Mouse (Mus musculus) embryonic fibroblast, embryonic 13.5 days (primary cell): ENCODE measurements around the gene Fam184b. TPM values are rescaled to one million over a fixed set of nuclear protein-coding genes. Genes with fewer than 3 reads are reported as not detected.

Experiments
- H3K27ac ChIP-seq: 2 replicates; pipeline ENCODE4 v1.5.1; 2012; ENCODE audit warnings: low read length, control low read depth, inconsistent platforms; ENCODE audit not compliant: insufficient read depth
- H3K4me1 ChIP-seq: 2 replicates; pipeline ENCODE4 v1.6.1; 2011; ENCODE audit warnings: low read length; ENCODE audit not compliant: control insufficient read depth, insufficient read depth
- H3K4me3 ChIP-seq: 2 replicates; pipeline ENCODE4 v1.5.1; 2011; ENCODE audit warnings: mild to moderate bottlenecking, control low read depth, low read length; ENCODE audit not compliant: insufficient read depth
- CTCF ChIP-seq: IDR thresholded peaks from 2 replicates; pipeline ENCODE4 v1.5.1; 2011; ENCODE audit warnings: mild to moderate bottlenecking, control low read depth, low read length, moderate library complexity, borderline replicate concordance; ENCODE audit not compliant: insufficient read depth
- POLR2A ChIP-seq: IDR thresholded peaks from 2 replicates; pipeline ENCODE4 v1.6.1; 2011; ENCODE audit warnings: low read depth, mild to moderate bottlenecking, control low read depth, low read length, moderate library complexity
- polyA plus RNA-seq: library from polyadenylated mRNA; stranded (reverse); fragments of >200 nt; gene quantifications from 2 replicates; pipeline ENCODE4 v1.2.4, GENCODE M21; 2011; ENCODE audit warnings: low read depth; ENCODE audit not compliant: missing spikeins, insufficient read length

The Fam184b gene
- polyA plus RNA-seq, 1 experiment = not detected

DNA sequence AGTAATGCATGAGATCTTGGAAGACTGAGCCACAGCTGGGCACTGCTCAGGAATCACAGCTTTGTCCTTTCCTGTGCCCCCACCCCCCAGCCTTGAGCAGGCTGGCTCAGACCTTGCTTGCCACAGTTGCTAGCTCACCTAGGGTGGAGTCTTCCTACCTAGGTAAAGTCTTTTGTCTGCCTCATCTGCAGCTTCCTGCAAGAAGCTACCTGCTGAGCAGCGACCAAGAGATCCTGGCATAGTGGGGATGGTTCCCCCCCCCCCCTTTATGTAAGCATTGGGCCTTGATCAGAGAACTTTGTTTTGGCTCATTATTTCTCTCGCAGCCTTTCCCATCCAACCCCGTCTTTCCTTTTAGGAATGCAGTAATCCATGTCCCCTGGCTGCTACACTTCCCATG is 17.9 kb downstream of the Fam184b start:
- H3K4me3 ChIP-seq = no peak overlapping the region
- TF ChIP-seq POLR2A (no peak), CTCF (no peak)
- H3K27ac ChIP-seq = no peak overlapping the region
- no peaks in the 10 kb centered on the region for H3K4me1 ChIP-seq

DNA sequence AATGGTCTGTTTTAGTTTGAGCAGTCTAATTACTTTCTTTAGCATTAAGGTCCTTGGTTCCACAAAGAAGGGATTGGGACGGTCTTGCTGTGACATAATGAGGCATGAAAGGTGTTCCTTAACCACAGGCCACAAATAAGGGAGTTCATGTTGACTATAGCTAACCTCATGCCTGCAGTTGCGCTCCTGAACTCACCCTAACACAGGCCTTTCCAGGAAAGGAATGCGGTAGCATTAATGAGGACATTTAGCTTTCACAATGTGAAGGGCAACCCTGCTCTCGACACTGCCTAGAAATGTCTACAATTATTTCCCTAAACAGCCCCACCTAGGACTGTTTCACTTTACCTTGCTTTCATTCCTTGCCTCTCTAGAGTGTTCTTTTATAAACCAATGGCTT is 40.4 kb downstream of the Fam184b start:
- no peak for TF ChIP-seq CTCF
- no peak for TF ChIP-seq POLR2A
- H3K27ac ChIP-seq = no peak overlapping the region
- no peak overlapping the region for H3K4me3 ChIP-seq
- H3K4me1 ChIP-seq = no peaks in the 10 kb centered on the region

DNA sequence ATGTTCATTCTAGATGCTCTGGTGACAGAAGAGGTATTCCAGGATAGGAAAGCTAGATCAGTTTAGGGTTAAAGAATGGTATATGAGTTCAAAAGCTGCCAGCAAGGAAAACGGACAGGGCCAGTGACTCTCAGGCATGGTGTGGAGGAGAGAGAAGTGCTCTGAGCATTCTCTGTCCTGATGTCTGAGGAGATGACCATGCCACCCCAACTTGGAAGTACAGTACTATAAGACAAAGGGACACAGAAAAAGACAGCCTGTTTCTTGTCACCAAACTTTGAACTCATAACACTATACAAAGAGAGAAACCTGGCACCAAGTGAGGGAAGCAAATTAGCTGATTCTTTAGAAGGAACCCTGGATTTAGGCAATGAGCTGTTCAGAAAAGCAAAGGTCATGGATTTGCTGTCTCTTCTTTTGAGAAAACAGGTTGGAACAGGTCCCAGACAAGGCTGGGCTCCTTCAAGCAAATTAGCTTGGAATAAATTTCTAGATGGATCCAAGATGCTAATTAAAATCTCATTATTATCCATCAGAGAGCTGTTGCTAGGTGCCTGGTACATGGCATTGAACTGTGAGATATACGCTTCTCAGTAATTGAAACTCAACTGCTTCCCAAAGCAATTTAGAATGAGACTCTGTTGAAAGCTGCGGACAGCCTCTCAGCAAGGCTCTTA is 43.9 kb downstream of the Fam184b start:
- Histone ChIP-seq H3K27ac (no peak overlapping the region), H3K4me1 (no peaks in the 10 kb centered on the region), H3K4me3 (no peak overlapping the region)
- TF ChIP-seq POLR2A (no peak), CTCF (no peak)

DNA sequence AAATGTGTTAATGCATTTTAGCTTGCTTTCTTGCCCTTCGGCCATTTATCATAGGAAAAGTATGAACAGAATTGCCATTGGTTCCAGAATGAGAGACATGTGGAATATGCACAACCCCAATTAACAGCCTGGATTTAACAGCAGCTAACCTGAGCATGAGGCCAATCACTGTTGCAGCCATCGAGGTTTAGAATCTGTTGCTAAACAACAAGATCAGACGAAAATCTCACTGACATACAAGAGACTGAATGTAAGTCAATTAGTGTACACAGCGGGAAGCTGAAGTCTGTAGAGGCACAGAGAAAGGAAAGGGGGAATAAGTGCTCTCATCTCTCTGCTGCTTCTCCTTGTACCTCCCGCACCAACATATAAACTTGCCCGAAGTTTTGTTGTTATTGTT is 46.1 kb downstream of the Fam184b start:
- Histone ChIP-seq H3K4me1 (no peaks in the 10 kb centered on the region), H3K27ac (no peak overlapping the region), H3K4me3 (no peak overlapping the region)
- no peak for TF ChIP-seq POLR2A
- TF ChIP-seq CTCF = no peak

DNA sequence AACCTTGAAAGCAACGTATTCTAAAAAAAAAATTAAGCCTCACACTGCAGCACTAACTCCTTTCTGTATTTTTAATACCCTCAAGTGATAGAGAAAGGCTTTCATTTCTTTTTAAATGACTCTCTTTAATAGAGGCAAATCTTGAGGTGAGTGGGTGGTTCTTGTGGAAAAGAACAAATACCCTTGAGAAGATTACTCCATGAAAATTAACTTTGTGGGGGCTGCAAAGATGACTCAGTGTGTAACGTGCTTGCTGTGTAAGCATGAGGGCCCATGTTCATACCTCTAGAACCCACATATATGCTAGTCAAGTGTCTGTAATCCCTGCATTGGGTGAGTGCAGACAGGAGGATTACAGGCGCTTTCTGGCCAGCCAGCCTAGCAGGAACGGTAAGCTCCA is 49.3 kb downstream of the Fam184b start:
- H3K4me1 ChIP-seq = no peaks in the 10 kb centered on the region
- H3K27ac ChIP-seq = no peak overlapping the region
- TF ChIP-seq CTCF (no peak), POLR2A (no peak)
- H3K4me3 ChIP-seq = no peak overlapping the region

DNA sequence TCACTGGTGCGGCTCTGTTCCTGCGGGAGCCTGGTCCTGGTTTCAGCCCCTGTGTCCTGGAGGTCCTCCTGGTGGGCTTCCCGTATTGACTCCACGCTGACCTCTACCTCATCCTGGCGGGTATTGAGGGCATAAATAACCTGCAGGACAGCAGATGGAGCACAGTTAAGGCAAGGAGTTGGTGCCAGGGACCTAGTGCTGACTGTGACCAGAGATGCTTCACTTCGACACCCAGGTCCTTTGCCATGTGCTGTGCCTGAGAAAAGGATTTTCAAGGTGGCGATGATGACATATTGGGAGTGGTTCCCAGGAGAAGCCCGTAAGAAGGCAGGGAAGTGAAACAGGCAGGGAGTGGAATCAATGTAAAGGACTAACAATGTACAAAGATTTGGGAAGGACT is 54.8 kb downstream of the Fam184b start:
- H3K27ac ChIP-seq = no peak overlapping the region
- H3K4me1 ChIP-seq = no peaks in the 10 kb centered on the region
- H3K4me3 ChIP-seq = no peak overlapping the region
- TF ChIP-seq POLR2A = no peak

DNA sequence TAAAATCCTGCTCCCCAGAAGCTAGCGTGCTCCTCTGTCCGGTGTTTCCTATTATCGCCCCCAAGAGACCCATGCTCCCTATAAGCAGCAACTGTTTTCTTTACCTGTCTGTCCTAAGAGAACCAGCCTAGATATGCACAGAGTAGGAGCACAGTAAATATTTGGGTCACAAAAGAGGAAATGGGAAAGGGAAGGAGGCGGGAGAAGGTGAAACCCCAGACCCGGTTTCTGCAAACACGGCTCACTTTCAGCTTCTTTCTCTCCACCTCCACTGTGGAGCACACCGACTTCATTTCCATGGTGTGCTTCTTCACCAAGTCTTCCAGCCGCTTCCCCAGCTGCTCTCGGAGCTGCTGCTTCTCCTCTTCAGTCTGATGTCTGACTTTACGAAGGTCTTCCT is 59.1 kb downstream of the Fam184b start:
- no peak for TF ChIP-seq CTCF
- TF ChIP-seq POLR2A = no peak
- Histone ChIP-seq H3K27ac (no peak overlapping the region), H3K4me1 (no peaks in the 10 kb centered on the region), H3K4me3 (no peak overlapping the region)

DNA sequence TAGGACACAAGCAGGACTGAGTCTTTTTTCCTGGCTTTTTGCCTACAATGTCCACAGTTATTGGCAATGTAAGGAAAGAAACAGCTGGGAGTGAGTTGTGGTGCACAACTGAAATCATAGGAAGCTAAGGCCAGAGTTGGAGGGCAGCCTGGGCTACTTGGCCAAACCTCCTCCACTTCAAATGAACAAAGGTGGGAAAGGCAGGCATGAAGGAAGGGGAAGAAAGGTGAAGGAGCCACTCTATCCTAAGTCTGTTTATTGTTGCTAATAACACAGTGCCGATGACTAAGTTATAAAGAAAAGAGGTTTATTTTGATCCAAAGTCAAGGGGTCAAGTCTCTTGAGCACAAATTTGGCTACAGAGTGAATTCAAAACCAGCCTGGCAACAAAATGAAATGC is 62.0 kb downstream of the Fam184b start:
- H3K4me3 ChIP-seq = no peak overlapping the region
- no peak overlapping the region for H3K27ac ChIP-seq
- H3K4me1 ChIP-seq = no peaks in the 10 kb centered on the region
- no peak for TF ChIP-seq CTCF
- TF ChIP-seq POLR2A = no peak

DNA sequence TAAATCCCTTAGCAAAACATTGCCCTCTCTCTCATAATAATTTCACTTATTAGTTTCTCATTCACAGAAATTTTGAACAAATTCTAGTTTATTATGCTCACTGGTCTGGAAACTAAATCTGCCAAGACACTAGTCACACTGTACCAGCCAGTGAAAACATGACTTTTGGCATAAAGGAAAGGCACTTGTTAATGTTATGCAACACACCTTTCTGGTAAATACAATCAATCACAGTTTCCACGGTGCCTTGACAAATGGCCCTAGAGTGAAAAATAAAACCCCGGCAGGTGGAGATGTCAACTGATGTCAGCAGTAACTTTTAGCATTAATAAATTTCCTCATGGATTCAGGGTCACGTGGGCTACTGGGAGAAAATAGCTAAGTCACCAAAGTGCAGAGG is 62.7 kb downstream of the Fam184b start:
- H3K4me3 ChIP-seq = no peak overlapping the region
- TF ChIP-seq CTCF (no peak), POLR2A (no peak)
- no peaks in the 10 kb centered on the region for H3K4me1 ChIP-seq
- H3K27ac ChIP-seq = no peak overlapping the region

DNA sequence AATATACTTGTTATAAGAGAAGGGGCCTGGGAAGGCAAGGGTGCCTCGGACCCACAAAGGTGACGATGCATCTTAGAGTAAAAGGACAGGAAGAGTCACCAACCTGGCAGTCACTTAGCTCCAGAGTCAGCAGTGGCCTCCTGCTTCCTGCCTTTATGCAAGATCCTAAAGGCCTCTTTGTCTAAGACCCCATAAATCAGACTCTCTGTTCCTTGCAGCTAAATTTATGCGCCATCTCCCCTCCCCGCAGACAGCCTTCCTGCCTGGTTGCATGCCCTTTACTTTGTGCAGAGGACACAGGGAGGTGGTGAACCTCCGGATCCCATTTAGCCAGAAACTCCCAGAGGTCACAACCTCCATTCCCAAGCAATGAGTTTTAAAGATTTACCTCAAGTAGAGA is 66.6 kb downstream of the Fam184b start:
- Histone ChIP-seq H3K27ac (no peak overlapping the region), H3K4me3 (no peak overlapping the region), H3K4me1 (no peaks in the 10 kb centered on the region)
- TF ChIP-seq POLR2A (no peak), CTCF (no peak)

DNA sequence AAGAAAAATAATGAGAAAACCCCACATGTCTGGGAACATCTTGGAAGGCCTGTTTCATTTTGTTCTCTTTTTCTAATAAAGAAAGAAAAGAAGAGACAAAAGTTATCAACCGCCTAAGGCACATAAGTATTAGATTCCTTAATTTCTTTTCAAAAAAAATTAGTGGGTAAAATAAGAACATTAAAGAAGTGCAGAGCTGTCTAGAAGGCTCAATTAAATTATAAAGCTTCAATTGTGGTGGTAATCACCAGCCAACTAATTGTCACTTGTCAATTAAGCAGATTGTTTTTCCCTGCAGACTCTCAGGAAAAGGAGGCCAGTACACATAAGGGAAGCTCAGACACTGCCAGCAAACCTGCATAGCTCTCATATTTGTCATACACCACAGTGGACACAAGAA is 73.6 kb downstream of the Fam184b start:
- Histone ChIP-seq H3K4me1 (no peaks in the 10 kb centered on the region), H3K27ac (no peak overlapping the region), H3K4me3 (no peak overlapping the region)
- TF ChIP-seq POLR2A (no peak), CTCF (no peak)
